Mouse (Mus musculus) yolk sac, embryonic 10.5 days (tissue): ENCODE measurements around the gene Gm7257.

ENCODE experiments used
- DNase-seq: peaks from one replicate; pipeline ENCODE4 v3.0.0-alpha.2; 2017; ENCODE audit warnings: low spot score

Gm7257 gene

DNA sequence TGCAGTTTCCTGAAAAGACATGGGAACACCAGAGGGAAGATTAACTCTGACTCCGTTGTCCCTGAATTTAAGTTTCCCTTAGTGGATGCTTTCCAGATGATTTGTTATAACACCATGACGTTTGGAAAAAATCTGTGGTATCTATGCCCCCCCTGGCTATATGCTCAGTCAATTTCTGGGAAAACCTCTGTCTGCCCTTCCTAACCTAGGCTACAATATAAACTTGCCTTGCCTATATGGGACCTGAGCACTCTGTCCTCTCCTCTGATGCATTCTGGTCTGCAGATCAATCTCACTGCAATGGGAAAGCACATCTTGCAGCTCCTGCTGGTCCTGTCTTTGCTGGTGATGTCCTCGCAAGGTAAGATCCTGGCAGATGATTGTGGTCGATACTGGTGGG lies at the start of gene Gm7257:
Gene Gm7257 (plus strand): TSS at position 301 of the 400 bp plus-strand sequence.
- no peak for DNase-seq

DNA sequence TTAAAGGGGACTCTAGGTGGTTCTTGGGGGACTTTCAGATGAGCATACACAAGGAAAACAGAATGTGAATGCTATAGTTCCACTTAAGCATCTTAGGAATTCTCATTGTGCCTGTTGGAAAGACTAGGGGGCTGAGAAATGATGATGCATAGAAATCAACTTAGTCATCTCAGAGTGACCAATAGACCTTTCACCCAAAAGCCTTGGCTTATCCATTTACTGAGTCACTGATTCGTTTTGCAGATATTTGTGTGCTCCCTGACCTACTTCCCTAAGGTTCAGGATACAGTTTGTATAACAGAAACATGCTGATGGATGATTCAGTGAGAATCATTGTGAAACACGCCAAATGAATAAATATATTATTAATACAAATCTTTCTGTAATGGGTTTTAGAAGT lies 28.7 kb upstream of the Gm7257 start:
- DNase-seq, result no peak

DNA sequence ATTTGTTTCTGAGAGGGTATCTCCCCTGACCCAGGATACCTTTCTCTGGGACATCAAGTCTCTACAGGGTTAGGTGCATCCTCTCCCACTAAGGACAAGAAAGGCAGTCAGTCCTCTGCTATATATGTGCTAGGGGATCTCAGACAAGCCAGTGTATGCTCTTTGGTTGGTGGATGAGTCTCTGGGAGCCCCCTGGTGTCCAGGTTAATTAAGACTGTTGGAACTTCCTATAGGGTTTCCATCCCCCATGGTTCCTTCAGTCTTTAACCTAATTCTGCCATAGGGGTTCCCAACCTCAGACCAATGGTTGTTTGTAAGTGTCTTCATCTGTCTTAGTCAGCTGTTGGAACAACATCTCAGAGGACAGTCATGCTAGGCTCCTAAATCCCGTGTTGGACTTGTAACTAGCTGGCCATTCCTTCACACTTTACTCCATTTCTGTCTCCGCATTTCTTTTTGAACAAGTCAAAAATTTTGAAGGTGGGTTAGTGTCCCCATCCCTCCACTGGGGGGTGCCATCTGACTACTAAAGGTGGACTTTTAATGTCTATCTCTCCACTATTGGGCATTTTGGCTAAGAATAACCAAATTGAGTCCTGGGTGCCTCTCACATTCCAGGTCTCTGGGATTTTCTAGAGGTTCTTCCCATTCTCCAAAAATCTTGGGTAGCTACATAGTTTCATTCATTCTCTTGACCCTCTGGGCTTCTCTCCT lies 3.5 kb downstream of the Gm7257 start:
- DNase-seq, result no peak

DNA sequence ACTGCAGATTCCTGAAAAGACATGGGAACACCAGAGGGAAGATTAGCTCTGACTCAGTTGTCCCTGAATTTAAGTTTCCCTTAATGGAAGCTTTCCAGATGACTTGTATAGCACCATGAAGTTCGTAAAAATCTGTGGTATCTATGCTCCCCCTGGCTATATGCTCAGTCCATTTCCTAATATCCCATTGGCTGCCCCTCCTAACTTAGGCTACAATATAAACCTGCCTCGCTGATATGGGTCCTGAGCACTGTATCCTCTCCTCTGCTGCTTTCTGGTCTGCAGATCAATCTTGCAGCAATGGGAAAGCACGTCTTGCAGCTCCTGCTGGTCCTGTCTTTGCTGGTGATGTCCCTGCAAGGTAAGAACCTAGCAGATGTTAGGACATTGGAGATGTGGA lies 43.7 kb downstream of the Gm7257 start, which contains the start of gene Gm9513:
Gene Gm9513 (plus strand): TSS at position 301 of the 400 bp plus-strand sequence.
- DNase-seq, result no peak
